Mouse (Mus musculus): ENCODE measurements at regions not wholly inside any gene's neighbourhood (a gene's known extent, or its start where the extent isn't known, plus 50 kb on each side); places are given as distances from the start of the nearest gene placed in this dataset.

GRCm38 (mm10) chr19:37754024-37754423, 56.4 kb downstream of the Cyp26a1 start:
- Histone ChIP-seq H3K4me3 (replicated peaks; ENCODE audit: control insufficient read depth, low read depth, low read length) (no peak overlapping the region), H3K27ac (ENCODE audit: control insufficient read depth, insufficient read depth, low read depth, low read length, poor library complexity) (no peak overlapping the region), H3K4me1 (ENCODE audit: control insufficient read depth, insufficient read depth, low read length) (no peaks in the 10 kb centered on the region)
- TF ChIP-seq CTCF (IDR thresholded peaks at IDR 0.05; ENCODE audit: control insufficient read depth, insufficient read depth, low read length): no peak
- TF ChIP-seq POLR2A (IDR thresholded peaks at IDR 0.05; ENCODE audit: borderline replicate concordance, control insufficient read depth, low read depth, low read length): no peak
- 79% methylated on average over 9 of the region's 9 CpGs for WGBS

GRCm38 (mm10) chr19:37755372-37755771, 57.8 kb downstream of the Cyp26a1 start:
- TF ChIP-seq CTCF (IDR thresholded peaks at IDR 0.05; ENCODE audit: control insufficient read depth, insufficient read depth, low read length): no peak
- TF ChIP-seq POLR2A (IDR thresholded peaks at IDR 0.05; ENCODE audit: borderline replicate concordance, control insufficient read depth, low read depth, low read length): no peak
- no peak overlapping the region for H3K27ac ChIP-seq (ENCODE audit: control insufficient read depth, insufficient read depth, low read depth, low read length, poor library complexity)
- H3K4me1 ChIP-seq (ENCODE audit: control insufficient read depth, insufficient read depth, low read length): no peaks in the 10 kb centered on the region
- WGBS: 76% methylated on average over 3 of the region's 3 CpGs
- H3K4me3 ChIP-seq (replicated peaks; ENCODE audit: control insufficient read depth, low read depth, low read length): no peak overlapping the region

- Histone ChIP-seq H3K4me1 (ENCODE audit: control insufficient read depth, insufficient read depth, low read length) (no peaks in the 10 kb centered on the region; the same call in 1 of the 2 replicates), H3K4me3 (replicated peaks; ENCODE audit: control insufficient read depth, low read depth, low read length) (no peak overlapping the region), H3K27ac (ENCODE audit: control insufficient read depth, insufficient read depth, low read depth, low read length, poor library complexity) (no peak overlapping the region)
- TF ChIP-seq CTCF (IDR thresholded peaks at IDR 0.05; ENCODE audit: control insufficient read depth, insufficient read depth, low read length) (no peak), POLR2A (IDR thresholded peaks at IDR 0.05; ENCODE audit: borderline replicate concordance, control insufficient read depth, low read depth, low read length) (no peak)
- 77% methylated on average over 4 of the region's 4 CpGs for WGBS
These were observed 71.8 kb downstream of the Cyp26a1 start for GRCm38 (mm10) chr19:37769376-37769775.

- WGBS: 80% methylated on average over 6 of the region's 6 CpGs
These were observed 74.4 kb downstream of the Cyp26a1 start for GRCm38 (mm10) chr19:37771956-37772355.

GRCm38 (mm10) chr19:37774551-37774950, 77.0 kb downstream of the Cyp26a1 start:
- Histone ChIP-seq H3K4me3 (replicated peaks; ENCODE audit: control insufficient read depth, low read depth, low read length) (no peak overlapping the region), H3K4me1 (ENCODE audit: control insufficient read depth, insufficient read depth, low read length) (no peaks in the 10 kb centered on the region; the same call in 1 of the 2 replicates), H3K27ac (ENCODE audit: control insufficient read depth, insufficient read depth, low read depth, low read length, poor library complexity) (no peak overlapping the region)
- TF ChIP-seq CTCF (IDR thresholded peaks at IDR 0.05; ENCODE audit: control insufficient read depth, insufficient read depth, low read length): no peak
- TF ChIP-seq POLR2A (IDR thresholded peaks at IDR 0.05; ENCODE audit: borderline replicate concordance, control insufficient read depth, low read depth, low read length): no peak
- 76% methylated on average over 4 of the region's 4 CpGs for WGBS

More at GRCm38 (mm10) chr19:37771956-37772355, 74.4 kb downstream of the Cyp26a1 start:
- TF ChIP-seq CTCF (IDR thresholded peaks at IDR 0.05; ENCODE audit: control insufficient read depth, insufficient read depth, low read length) (no peak), POLR2A (IDR thresholded peaks at IDR 0.05; ENCODE audit: borderline replicate concordance, control insufficient read depth, low read depth, low read length) (no peak)
- H3K27ac ChIP-seq (ENCODE audit: control insufficient read depth, insufficient read depth, low read depth, low read length, poor library complexity): no peak overlapping the region
- no peaks in the 10 kb centered on the region; the same call in 1 of the 2 replicates for H3K4me1 ChIP-seq (ENCODE audit: control insufficient read depth, insufficient read depth, low read length)
- no peak overlapping the region for H3K4me3 ChIP-seq (replicated peaks; ENCODE audit: control insufficient read depth, low read depth, low read length)

GRCm38 (mm10) chr19:37774966-37775365, 77.4 kb downstream of the Cyp26a1 start:
- Histone ChIP-seq H3K4me3 (replicated peaks; ENCODE audit: control insufficient read depth, low read depth, low read length) (no peak overlapping the region), H3K27ac (ENCODE audit: control insufficient read depth, insufficient read depth, low read depth, low read length, poor library complexity) (no peak overlapping the region), H3K4me1 (ENCODE audit: control insufficient read depth, insufficient read depth, low read length) (no peaks in the 10 kb centered on the region; the same call in 1 of the 2 replicates)
- no peak for TF ChIP-seq POLR2A (IDR thresholded peaks at IDR 0.05; ENCODE audit: borderline replicate concordance, control insufficient read depth, low read depth, low read length)
- TF ChIP-seq CTCF (IDR thresholded peaks at IDR 0.05; ENCODE audit: control insufficient read depth, insufficient read depth, low read length): no peak
- WGBS: 79% methylated on average over 1 of the region's 1 CpGs

GRCm38 (mm10) chr19:37777961-37778360, 80.4 kb downstream of the Cyp26a1 start:
- TF ChIP-seq CTCF (IDR thresholded peaks at IDR 0.05; ENCODE audit: control insufficient read depth, insufficient read depth, low read length) (no peak), POLR2A (IDR thresholded peaks at IDR 0.05; ENCODE audit: borderline replicate concordance, control insufficient read depth, low read depth, low read length) (no peak)
- Histone ChIP-seq H3K4me1 (ENCODE audit: control insufficient read depth, insufficient read depth, low read length) (no peaks in the 10 kb centered on the region; the same call in 1 of the 2 replicates), H3K4me3 (replicated peaks; ENCODE audit: control insufficient read depth, low read depth, low read length) (no peak overlapping the region), H3K27ac (ENCODE audit: control insufficient read depth, insufficient read depth, low read depth, low read length, poor library complexity) (no peak overlapping the region)
- WGBS: 50% methylated on average over 6 of the region's 6 CpGs

GRCm38 (mm10) chr19:37778568-37778967, 81.0 kb downstream of the Cyp26a1 start:
- no peaks in the 10 kb centered on the region; the same call in 1 of the 2 replicates for H3K4me1 ChIP-seq (ENCODE audit: control insufficient read depth, insufficient read depth, low read length)
- TF ChIP-seq POLR2A (IDR thresholded peaks at IDR 0.05; ENCODE audit: borderline replicate concordance, control insufficient read depth, low read depth, low read length) (no peak), CTCF (IDR thresholded peaks at IDR 0.05; ENCODE audit: control insufficient read depth, insufficient read depth, low read length) (no peak)
- H3K4me3 ChIP-seq (replicated peaks; ENCODE audit: control insufficient read depth, low read depth, low read length): no peak overlapping the region
- no peak overlapping the region for H3K27ac ChIP-seq (ENCODE audit: control insufficient read depth, insufficient read depth, low read depth, low read length, poor library complexity)
- WGBS: 81% methylated on average over 4 of the region's 4 CpGs

GRCm38 (mm10) chr19:37788540-37788939, 90.9 kb downstream of the Cyp26a1 start:
- no peak for TF ChIP-seq CTCF (IDR thresholded peaks at IDR 0.05; ENCODE audit: control insufficient read depth, insufficient read depth, low read length)
- no peak for TF ChIP-seq POLR2A (IDR thresholded peaks at IDR 0.05; ENCODE audit: borderline replicate concordance, control insufficient read depth, low read depth, low read length)
- WGBS: 81% methylated on average over 3 of the region's 3 CpGs

More at GRCm38 (mm10) chr19:37788540-37788939, 90.9 kb downstream of the Cyp26a1 start:
- Histone ChIP-seq H3K4me1 (ENCODE audit: control insufficient read depth, insufficient read depth, low read length) (no peaks in the 10 kb centered on the region), H3K27ac (ENCODE audit: control insufficient read depth, insufficient read depth, low read depth, low read length, poor library complexity) (no peak overlapping the region), H3K4me3 (replicated peaks; ENCODE audit: control insufficient read depth, low read depth, low read length) (no peak overlapping the region)

Data from bone marrow, adult 2 months (tissue).